Mouse (Mus musculus) adrenal gland, postnatal 14 days (tissue): Measurements from ENCODE around the gene Ccdc85b. TPM values are rescaled to one million over a fixed set of nuclear protein-coding genes. Genes with fewer than 3 reads are reported as not detected.

Source experiments
- DNase-seq: peaks from one replicate; pipeline ENCODE4 v3.0.0; 2021; ENCODE audit warnings: mixed read lengths
- long read RNA-seq, 2 experiments: library from polyadenylated mRNA; stranded (forward); transcript quantifications; one replicate each; pipeline ENCODE4 v2.0.0; 2021
- total RNA-seq: library from RNA; stranded (reverse); gene quantifications from 2 replicates; pipeline ENCODE4 v1.2.3, GENCODE M21; 2021

Gene Ccdc85b
- total RNA-seq, result 8.8 and 11.2 TPM in 2 replicates
- long read RNA-seq, experiment 1, full-length matches to known transcripts, result 31 of 32 reads
- long read RNA-seq, experiment 1, partial matches to known transcripts, result 0 of 32 reads
- long read RNA-seq, experiment 1, other reads (novel, unspliced or antisense), result 1 of 32 reads
- long read RNA-seq, experiment 2, full-length matches to known transcripts, result 27 of 29 reads
- long read RNA-seq, experiment 2, partial matches to known transcripts, result 0 of 29 reads
- long read RNA-seq, experiment 2, other reads (novel, unspliced or antisense), result 2 of 29 reads

- peak; percentile 51 for DNase-seq
Measured at GRCm38 (mm10) chr19:5457746-5458442, at the start of gene Ccdc85b. Gene Ccdc85b, minus strand, starts transcription at chr19:5457894.

GRCm38 (mm10) chr19:5503687-5504086 is 46.0 kb upstream of the Ccdc85b start, which contains the start of gene 1700020D05Rik:
Gene 1700020D05Rik, minus strand, starts transcription at chr19:5503787.
- DNase-seq, result no peak

- peak; percentile 47 for DNase-seq
Measured at GRCm38 (mm10) chr19:5500330-5500875, 42.7 kb upstream of the Ccdc85b start.

- DNase-seq, result no peak
Measured at GRCm38 (mm10) chr19:5496052-5496370, 38.3 kb upstream of the Ccdc85b start.

- DNase-seq, result peak; percentile 3
Measured at GRCm38 (mm10) chr19:5495353-5496051, 37.8 kb upstream of the Ccdc85b start.

- peak; percentile 2 for DNase-seq
Measured at GRCm38 (mm10) chr19:5494314-5494713, 36.6 kb upstream of the Ccdc85b start.

- DNase-seq, result peak; percentile 54
Measured at GRCm38 (mm10) chr19:5493301-5493721, 35.6 kb upstream of the Ccdc85b start.

GRCm38 (mm10) chr19:5492641-5493040 is 34.9 kb upstream of the Ccdc85b start:
- peak; percentile 2 for DNase-seq

- DNase-seq, result peak; percentile 91
Measured at GRCm38 (mm10) chr19:5490898-5491708, 33.4 kb upstream of the Ccdc85b start.

GRCm38 (mm10) chr19:5490313-5490897 is 32.7 kb upstream of the Ccdc85b start, which contains the start of gene Cfl1:
Gene Cfl1, plus strand, starts transcription at chr19:5490455.
- peak; percentile 97 for DNase-seq

- peak; percentile 2 for DNase-seq
Measured at GRCm38 (mm10) chr19:5489721-5490120, 32.0 kb upstream of the Ccdc85b start.

- peak; percentile 97 for DNase-seq
Measured at GRCm38 (mm10) chr19:5488878-5489571, 31.3 kb upstream of the Ccdc85b start.

GRCm38 (mm10) chr19:5487768-5488550 is 30.3 kb upstream of the Ccdc85b start, which contains the start of gene Mus81:
Gene Mus81, minus strand, starts transcription at chr19:5488402.
- DNase-seq, result peak; percentile 98

- no peak for DNase-seq
Measured at GRCm38 (mm10) chr19:5486771-5487170, 29.1 kb upstream of the Ccdc85b start.

GRCm38 (mm10) chr19:5486286-5486685 is 28.6 kb upstream of the Ccdc85b start:
- no peak for DNase-seq

- no peak for DNase-seq
Measured at GRCm38 (mm10) chr19:5485821-5486220, 28.1 kb upstream of the Ccdc85b start.

- no peak for DNase-seq
Measured at GRCm38 (mm10) chr19:5485371-5485770, 27.7 kb upstream of the Ccdc85b start.

- no peak for DNase-seq
Measured at GRCm38 (mm10) chr19:5484496-5484895, 26.8 kb upstream of the Ccdc85b start.
